8 mouse cellular contexts compared by ENCODE assay signal in genomic region chrX:10215972-10216371, GRCm38 (mm10). TPM values are rescaled to one million over a fixed set of nuclear protein-coding genes. Genes with fewer than 3 reads are reported as not detected.
A peak's percentile ranks its signal among the peaks of the same experiment; 100 is the strongest.
DNase-seq lines count a peak whose midpoint lies in the region; ATAC-seq and TF ChIP-seq lines count a peak whose summit lies in the region.

No protein-coding gene starts in this region.

- 32% methylated on average over 16 of the region's 16 CpGs for WGBS in lung, adult 2 months
- WGBS in liver, embryonic 13.5 days (ENCODE audit: insufficient replicate concordance): 23% methylated on average over 16 of the region's 16 CpGs
- 19% methylated on average over 16 of the region's 16 CpGs for WGBS in neural tube, embryonic 15.5 days

- H3K36me3 ChIP-seq in liver, embryonic 13.5 days: no peaks in the 10 kb centered on the region
- no peaks in the 10 kb centered on the region for H3K36me3 ChIP-seq in neural tube, embryonic 15.5 days

- peak overlapping the region; percentile 55 for H3K4me2 ChIP-seq in liver, embryonic 13.5 days
- H3K4me2 ChIP-seq in neural tube, embryonic 15.5 days: peak overlapping the region; percentile 54

- no peaks in the 10 kb centered on the region for H3K27me3 ChIP-seq in liver, embryonic 13.5 days
- H3K27me3 ChIP-seq in neural tube, embryonic 15.5 days (replicated peaks): no peaks in the 10 kb centered on the region

- peak overlapping the region; percentile 61 for H3K9ac ChIP-seq in liver, embryonic 13.5 days
- H3K9ac ChIP-seq in neural tube, embryonic 15.5 days (replicated peaks): peak overlapping the region; percentile 48

- H3K4me3 ChIP-seq in lung, adult 2 months (replicated peaks; ENCODE audit: extremely low read depth, low read depth, low read length): peak overlapping the region; percentile 91
- H3K4me3 ChIP-seq in embryonic fibroblast, embryonic 13.5 days (ENCODE audit: insufficient read depth, low read length): peak overlapping the region; percentile 50
- peak overlapping the region; percentile 65 for H3K4me3 ChIP-seq in liver, embryonic 13.5 days (replicated peaks)
- H3K4me3 ChIP-seq in neural tube, embryonic 15.5 days (replicated peaks): peak overlapping the region; percentile 55

- no peak for TF ChIP-seq CTCF in lung, adult 2 months (IDR thresholded peaks at IDR 0.05; ENCODE audit: insufficient read depth, low read length)
- no peak for TF ChIP-seq CTCF in embryonic fibroblast, embryonic 13.5 days (IDR thresholded peaks at IDR 0.05; ENCODE audit: borderline replicate concordance, insufficient read depth, low read length)

- no peak for TF ChIP-seq POLR2A in lung, adult 2 months (IDR thresholded peaks at IDR 0.05; ENCODE audit: borderline replicate concordance, extremely low read depth, low read depth, low read length)
- no peak; the same call in 1 of the 2 replicates for TF ChIP-seq POLR2A in embryonic fibroblast, embryonic 13.5 days (IDR thresholded peaks at IDR 0.05; ENCODE audit: low read depth, low read length)

- ATAC-seq in activated CD4-positive, CD25-positive, alpha-beta regulatory T cell, adult 4 months: peak; percentile 26
- peak; percentile 30 for ATAC-seq in inflammation-experienced regulatory T-cells, adult 6 months
- ATAC-seq in liver, embryonic 13.5 days (ENCODE audit: low read depth): no peak
- peak; percentile 39 for ATAC-seq in neural tube, embryonic 15.5 days (ENCODE audit: low FRiP score)

- no peak for DNase-seq in lung, adult 2 months
- no peak for DNase-seq in lung, postnatal 4 days
- DNase-seq in liver, embryonic 13.5 days: no peak
- DNase-seq in ovary, postnatal 10 days (ENCODE audit: low spot score): no peak

- H3K27ac ChIP-seq in embryonic fibroblast, embryonic 13.5 days (ENCODE audit: insufficient read depth, low read length): peak overlapping the region; percentile 35
- no peak overlapping the region for H3K27ac ChIP-seq in liver, embryonic 13.5 days
- peak overlapping the region; percentile 86 for H3K27ac ChIP-seq in neural tube, embryonic 15.5 days (replicated peaks)

- no peaks in the 10 kb centered on the region for H3K4me1 ChIP-seq in lung, adult 2 months (ENCODE audit: control insufficient read depth, insufficient read depth, low read length)
- no peaks in the 10 kb centered on the region for H3K4me1 ChIP-seq in embryonic fibroblast, embryonic 13.5 days (ENCODE audit: control insufficient read depth, insufficient read depth, low read length)
- H3K4me1 ChIP-seq in liver, embryonic 13.5 days (replicated peaks): no peaks in the 10 kb centered on the region
- 0 out of 2 replicates have a peak, but pooled peaks cover 2% of the 10 kb centered on the region for H3K4me1 ChIP-seq in neural tube, embryonic 15.5 days

- no peaks in the 10 kb centered on the region for H3K9me3 ChIP-seq in liver, embryonic 13.5 days (replicated peaks)
- no peaks in the 10 kb centered on the region for H3K9me3 ChIP-seq in neural tube, embryonic 15.5 days (replicated peaks)

RNA-seq across cellular contexts. Expression of gene Rpgr, which starts 0.7 kb away (rescaled TPM):
- 1.1 and 2.2 TPM in 2 replicates for polyA plus RNA-seq in lung, adult 2 months (2012; rRNA removed)
- 1 to 10 TPM; 3.8 to 4.0 TPM for polyA plus RNA-seq in activated CD4-positive, CD25-positive, alpha-beta regulatory T cell, adult 4 months (2017; shearing (Covaris generic))
- polyA plus RNA-seq in embryonic fibroblast, embryonic 13.5 days (2011; ENCODE audit: insufficient read length, low read depth, missing spikeins): 3.4 and 4.5 TPM in 2 replicates
- 1 to 10 TPM; 3.4 to 5.6 (median 4.3) TPM for polyA plus RNA-seq in inflammation-experienced regulatory T-cells, adult 6 months (2017; shearing (Covaris generic))
- polyA plus RNA-seq in liver, embryonic 13.5 days (2015; fragmentation: Nextera tagmentation; extraction: Ambion mirVana): 3.3 and 4.3 TPM in 2 replicates
- polyA plus RNA-seq in neural tube, embryonic 15.5 days (2015; fragmentation: Nextera tagmentation; extraction: Ambion mirVana): 28.8 and 33.0 TPM in 2 replicates

RNA-seq across cellular contexts. Expression of gene Otc, which starts 36.1 kb away (rescaled TPM):
- polyA plus RNA-seq in lung, adult 2 months (2012; rRNA removed): 0.21 TPM in 1 of 2 replicates, not detected in the other
- not detected for polyA plus RNA-seq in activated CD4-positive, CD25-positive, alpha-beta regulatory T cell, adult 4 months (2017; shearing (Covaris generic))
- polyA plus RNA-seq in embryonic fibroblast, embryonic 13.5 days (2011; ENCODE audit: insufficient read length, low read depth, missing spikeins): not detected in 2 replicates
- not detected for polyA plus RNA-seq in inflammation-experienced regulatory T-cells, adult 6 months (2017; shearing (Covaris generic))
- 28.9 and 36.8 TPM in 2 replicates for polyA plus RNA-seq in liver, embryonic 13.5 days (2015; fragmentation: Nextera tagmentation; extraction: Ambion mirVana)
- polyA plus RNA-seq in neural tube, embryonic 15.5 days (2015; fragmentation: Nextera tagmentation; extraction: Ambion mirVana): 1.3 TPM in 1 of 2 replicates, not detected in the other

Comparison
In these comparisons a context has a peak if more than half of its experiments do, and no peak if none do; other contexts are left out.
1. RNA of gene Otc, which starts 36.1 kb away (polyA plus RNA-seq): 28.9 to 36.8 TPM in liver, embryonic 13.5 days; 0.21 TPM in lung, adult 2 months, not detected in activated CD4-positive, CD25-positive, alpha-beta regulatory T cell, adult 4 months, not detected in embryonic fibroblast, embryonic 13.5 days, not detected in inflammation-experienced regulatory T-cells, adult 6 months and 1.3 TPM in neural tube, embryonic 15.5 days; every median in the first group is over 10 times any median in the second.
2. Peak in every context shown above with its lines, with median percentiles within 50 percentile points of each other: H3K4me3 ChIP-seq.